Mouse (Mus musculus): ENCODE data around the gene Gm6358.
"Not testable (repeated sequence)": the region's sequence is repeated elsewhere in the genome, so short reads cannot be mapped to it uniquely, and the experiment has no call there.

Gene Gm6358

GRCm38 (mm10) chr16:89140551-89140950 lies at the start of gene Gm6358:
Gene Gm6358, plus strand, starts transcription at chr16:89140851.
- ChIA-PET POLR2A (no interaction called here), CTCF (no interaction called here)

GRCm38 (mm10) chr16:89150786-89151185 lies 10.1 kb downstream of the Gm6358 start, which contains the start of gene Gm10061:
Gene Gm10061, plus strand, starts transcription at chr16:89151086.
- ChIA-PET POLR2A (no interaction called here), CTCF (no interaction called here)

GRCm38 (mm10) chr16:89157652-89158051 lies 17.0 kb downstream of the Gm6358 start, which contains the start of gene Gm9789:
Gene Gm9789, plus strand, starts transcription at chr16:89157952.
- ChIA-PET POLR2A (no interaction called here), CTCF (no interaction called here)

- CTCF ChIA-PET = not testable (repeated sequence)
- POLR2A ChIA-PET = interaction anchor here in 1 of 4 experiments (0.7 kb wide), 1 partner anchor 851 kb away, joined by 3 read pairs; no protein-coding TSS in a partner anchor
Observed at GRCm38 (mm10) chr16:89169190-89169589, 28.5 kb downstream of the Gm6358 start, which contains the start of gene Gm7735. Gene Gm7735, plus strand, starts transcription at chr16:89169490.

- CTCF ChIA-PET = no interaction called here
- POLR2A ChIA-PET = no interaction called here
Observed at GRCm38 (mm10) chr16:89174435-89174834, 33.8 kb downstream of the Gm6358 start, which contains the start of gene 1110057P08Rik. Gene 1110057P08Rik, plus strand, starts transcription at chr16:89174735.

- POLR2A ChIA-PET = no interaction called here
- CTCF ChIA-PET = interaction anchor here in 2 of 4 experiments (0.6 to 1.3 kb wide), 4 partner anchors 10 to 329 kb away, joined by 3 to 7 read pairs (median 4); no protein-coding TSS in a partner anchor
Observed at GRCm38 (mm10) chr16:89188621-89189020, 48.0 kb downstream of the Gm6358 start.
